In the genomic region with DNA sequence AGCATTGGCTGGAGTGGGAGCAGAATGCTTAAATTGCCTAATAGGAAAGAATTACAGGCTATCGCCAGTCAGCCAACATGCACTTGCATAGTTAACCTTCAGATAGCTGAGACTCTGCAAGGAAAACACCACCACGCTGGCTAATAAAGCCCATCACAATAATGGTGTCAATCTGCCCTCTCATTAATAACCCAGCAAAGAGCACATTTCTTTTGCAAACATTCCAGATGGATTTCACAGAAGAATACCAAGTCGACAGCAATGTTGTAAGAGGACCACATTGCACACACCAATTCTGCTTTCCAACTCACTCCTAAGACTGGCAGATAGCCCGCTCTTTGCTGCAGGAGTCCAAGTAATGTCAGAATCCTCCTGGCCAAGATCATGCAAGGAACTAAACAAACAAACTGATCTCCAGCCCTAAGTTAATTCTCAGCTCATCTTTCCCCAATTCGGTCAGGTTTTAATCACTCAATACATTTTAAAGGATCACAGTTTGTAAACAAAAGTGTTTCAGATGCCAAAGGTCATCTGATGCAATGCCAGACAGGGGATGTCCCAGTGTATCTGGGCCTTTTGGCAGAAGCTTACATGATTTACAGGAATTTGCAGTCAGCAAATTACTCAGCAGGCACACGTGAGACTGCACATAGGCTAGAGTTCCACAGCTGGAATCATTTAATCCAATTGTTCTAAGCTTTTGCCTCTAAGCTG, we compare ENCODE assay signal across 8 mouse cellular contexts.
DNase-seq lines count a peak whose midpoint lies in the region; ATAC-seq and TF ChIP-seq lines count a peak whose summit lies in the region.

No protein-coding gene starts in this region.

- intact Hi-C loops in gastrocnemius, adult 2 months (cut with DNase I) = no loop called here

- no peaks in the 10 kb centered on the region for H3K27me3 ChIP-seq in stomach, embryonic 15.5 days (replicated peaks)

- H3K36me3 ChIP-seq in stomach, embryonic 15.5 days = no peaks in the 10 kb centered on the region

- H3K4me3 ChIP-seq in gastrocnemius, adult 2 months = peak overlapping the region; percentile 17; the same call in 1 of the 2 replicates
- H3K4me3 ChIP-seq in stomach, embryonic 15.5 days (replicated peaks) = no peak overlapping the region

- no peak overlapping the region; the same call in 1 of the 2 replicates for H3K4me2 ChIP-seq in stomach, embryonic 15.5 days

- ATAC-seq in stomach, embryonic 15.5 days (ENCODE audit: insufficient read depth, low FRiP score, low read depth) = peak; percentile 79; the same call in 1 of the 2 replicates

- peak; percentile 96 for DNase-seq in 3T3-L1 (ENCODE audit: low read depth, low spot score)
- DNase-seq in ZHBTc4 (ENCODE audit: low read depth, low spot score) = peak; percentile 42
- peak; percentile 68 for DNase-seq in gastrocnemius, adult 2 months
- DNase-seq in kidney, adult 8-10 months = peak; percentile 68 to 72
- DNase-seq in lung, postnatal 10 days = peak; percentile 63
- no peak for DNase-seq in natural killer cell, adult 2 months (ENCODE audit: low spot score in 2 of 2)
- DNase-seq in right cerebral cortex, postnatal 25 days = no peak

- H3K27ac ChIP-seq in gastrocnemius, adult 2 months = peak overlapping the region; percentile 63
- peak overlapping the region; percentile 21; the same call in 1 of the 2 replicates for H3K27ac ChIP-seq in stomach, embryonic 15.5 days

- 0 out of 2 replicates have a peak, but pooled peaks cover 5% of the 10 kb centered on the region for H3K4me1 ChIP-seq in stomach, embryonic 15.5 days

- no peak overlapping the region for H3K9ac ChIP-seq in stomach, embryonic 15.5 days

- H3K9me3 ChIP-seq in stomach, embryonic 15.5 days = no peaks in the 10 kb centered on the region

- 20% methylated on average over 6 of the region's 6 CpGs for WGBS in stomach, embryonic 15.5 days

- no peak for TF ChIP-seq CTCF in gastrocnemius, adult 2 months (IDR thresholded peaks at IDR 0.05)

Comparison
In these comparisons a context has a peak if more than half of its experiments do, and no peak if none do; other contexts are left out.
1. DNase-seq: peak in 3T3-L1 (single experiment), ZHBTc4 (single experiment), gastrocnemius, adult 2 months (single experiment), kidney, adult 8-10 months (2 of 2) and lung, postnatal 10 days (single experiment); none in natural killer cell, adult 2 months (0 of 2) and right cerebral cortex, postnatal 25 days (single experiment).